Comparison of ENCODE assay signal across 18 mouse cellular contexts in the genomic region with DNA sequence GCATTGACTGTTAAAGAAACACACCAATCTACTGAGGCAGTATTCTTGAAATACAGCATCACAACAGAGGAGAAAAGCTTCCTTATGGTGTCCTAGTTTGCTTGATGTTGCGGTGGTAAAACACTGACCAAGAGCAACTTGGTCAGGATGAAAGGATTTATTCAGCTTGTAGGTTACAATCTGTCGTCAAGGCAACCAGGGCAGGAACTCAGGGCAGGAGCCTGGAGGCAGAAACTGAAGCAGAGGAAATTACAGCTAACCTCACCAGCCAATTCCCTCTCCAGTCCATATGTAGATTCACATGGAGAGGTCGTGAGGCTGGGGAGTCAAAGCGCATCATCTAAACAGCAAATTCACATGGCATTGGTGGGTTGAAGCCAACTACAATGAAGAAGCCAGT.
DNase-seq lines count a peak whose midpoint lies in the region; ATAC-seq lines count a peak whose summit lies in the region.
"Had no signal": no experiment of that assay in that cellular context is flagged by ENCODE, and none has a peak within 500 bp of the region (broad histone marks: within the 10 kb centered on the region; RNA-seq: fewer than 3 reads in every experiment).

No protein-coding gene starts in this region.

- WGBS in hindbrain, embryonic 13.5 days, result 23% methylated on average over 4 of the region's 4 CpGs
- WGBS in midbrain, embryonic 15.5 days, result 25% methylated on average over 4 of the region's 4 CpGs
- 42% methylated on average over 4 of the region's 4 CpGs for WGBS in kidney, embryonic 16.5 days

- peak; percentile 16 for DNase-seq in testis, postnatal 10 days (ENCODE audit: low spot score)
- DNase-seq in testis, postnatal 14 days (ENCODE audit: low spot score), result no peak
- no peak for DNase-seq in lung, adult 18-20 months
- DNase-seq in lung, postnatal 36 days, result no peak
- DNase-seq: adrenal gland, postnatal 10 days; cerebellum, postnatal 25 days; heart, postnatal 4 days; layer of hippocampus, adult 9-11 months; liver, postnatal 0 days; right cerebral cortex, postnatal 14 days; thymus, postnatal 14 days had no signal

- ATAC-seq in hindbrain, embryonic 13.5 days (ENCODE audit: low FRiP score), result no peak
- 0 out of 2 replicates have a peak, but pooled peaks have one; percentile 50 for ATAC-seq in midbrain, embryonic 15.5 days (replicated peaks)
- ATAC-seq in kidney, embryonic 16.5 days (ENCODE audit: low FRiP score, low TSS enrichment), result no peak
- ATAC-seq: CD4-positive, CD25-positive, alpha-beta regulatory T cell, adult 4 months; liver, postnatal 0 days had no signal

- no peaks in the 10 kb centered on the region for H3K9me3 ChIP-seq in hindbrain, embryonic 13.5 days
- no peaks in the 10 kb centered on the region for H3K9me3 ChIP-seq in midbrain, embryonic 15.5 days
- H3K9me3 ChIP-seq in kidney, embryonic 16.5 days (ENCODE audit: low read length), result no peaks in the 10 kb centered on the region
- H3K9me3 ChIP-seq: heart, embryonic 10.5 days; kidney, embryonic 15.5 days; limb, embryonic 12.5 days had no signal

- H3K4me3 ChIP-seq in hindbrain, embryonic 13.5 days, result no peak overlapping the region
- no peak overlapping the region for H3K4me3 ChIP-seq in midbrain, embryonic 15.5 days
- H3K4me3 ChIP-seq in kidney, embryonic 16.5 days (ENCODE audit: low read length), result no peak overlapping the region
- H3K4me3 ChIP-seq: heart, embryonic 10.5 days; kidney, embryonic 15.5 days; limb, embryonic 12.5 days had no signal

- H3K36me3 ChIP-seq in hindbrain, embryonic 13.5 days, result no peaks in the 10 kb centered on the region
- H3K36me3 ChIP-seq in midbrain, embryonic 15.5 days (replicated peaks), result no peaks in the 10 kb centered on the region
- H3K36me3 ChIP-seq in kidney, embryonic 16.5 days (ENCODE audit: insufficient read depth, low read length), result no peaks in the 10 kb centered on the region
- H3K36me3 ChIP-seq: heart, embryonic 10.5 days; kidney, embryonic 15.5 days; limb, embryonic 12.5 days had no signal

- peak overlapping the region; percentile 19; the same call in 1 of the 2 replicates for H3K4me2 ChIP-seq in hindbrain, embryonic 13.5 days
- H3K4me2 ChIP-seq in midbrain, embryonic 15.5 days, result no peak overlapping the region
- H3K4me2 ChIP-seq in kidney, embryonic 16.5 days (replicated peaks; ENCODE audit: low read depth, low read length), result no peak overlapping the region
- H3K4me2 ChIP-seq: kidney, embryonic 15.5 days; limb, embryonic 12.5 days had no signal

- H3K27me3 ChIP-seq in hindbrain, embryonic 13.5 days, result no peaks in the 10 kb centered on the region
- no peaks in the 10 kb centered on the region for H3K27me3 ChIP-seq in midbrain, embryonic 15.5 days (replicated peaks)
- H3K27me3 ChIP-seq in kidney, embryonic 16.5 days (ENCODE audit: insufficient read depth, low read length), result no peaks in the 10 kb centered on the region
- H3K27me3 ChIP-seq: kidney, embryonic 15.5 days; limb, embryonic 12.5 days had no signal

- H3K27ac ChIP-seq in hindbrain, embryonic 13.5 days, result peak overlapping the region; percentile 66
- peak overlapping the region; percentile 1; the same call in 1 of the 2 replicates for H3K27ac ChIP-seq in midbrain, embryonic 15.5 days
- H3K27ac ChIP-seq in kidney, embryonic 16.5 days (ENCODE audit: low read length), result no peak overlapping the region
- H3K27ac ChIP-seq: heart, embryonic 10.5 days; kidney, embryonic 15.5 days; limb, embryonic 12.5 days had no signal

- H3K4me1 ChIP-seq in hindbrain, embryonic 13.5 days (replicated peaks), result peaks cover 27% of the 10 kb centered on the region
- peaks cover 17% of the 10 kb centered on the region for H3K4me1 ChIP-seq in midbrain, embryonic 15.5 days
- H3K4me1 ChIP-seq in kidney, embryonic 16.5 days (ENCODE audit: insufficient read depth, low read length), result no peaks in the 10 kb centered on the region
- H3K4me1 ChIP-seq: heart, embryonic 10.5 days; limb, embryonic 12.5 days had no signal

- H3K9ac ChIP-seq in hindbrain, embryonic 13.5 days, result no peak overlapping the region
- no peak overlapping the region for H3K9ac ChIP-seq in midbrain, embryonic 15.5 days
- H3K9ac ChIP-seq in kidney, embryonic 16.5 days (replicated peaks; ENCODE audit: low read length), result no peak overlapping the region
- H3K9ac ChIP-seq: kidney, embryonic 15.5 days; limb, embryonic 12.5 days; liver, postnatal 0 days had no signal
